Mouse (Mus musculus): ENCODE measurements around the gene Mylpf.
"Not testable (repeated sequence)": the region's sequence is repeated elsewhere in the genome, so short reads cannot be mapped to it uniquely, and the experiment has no call there.

Gene Mylpf

DNA sequence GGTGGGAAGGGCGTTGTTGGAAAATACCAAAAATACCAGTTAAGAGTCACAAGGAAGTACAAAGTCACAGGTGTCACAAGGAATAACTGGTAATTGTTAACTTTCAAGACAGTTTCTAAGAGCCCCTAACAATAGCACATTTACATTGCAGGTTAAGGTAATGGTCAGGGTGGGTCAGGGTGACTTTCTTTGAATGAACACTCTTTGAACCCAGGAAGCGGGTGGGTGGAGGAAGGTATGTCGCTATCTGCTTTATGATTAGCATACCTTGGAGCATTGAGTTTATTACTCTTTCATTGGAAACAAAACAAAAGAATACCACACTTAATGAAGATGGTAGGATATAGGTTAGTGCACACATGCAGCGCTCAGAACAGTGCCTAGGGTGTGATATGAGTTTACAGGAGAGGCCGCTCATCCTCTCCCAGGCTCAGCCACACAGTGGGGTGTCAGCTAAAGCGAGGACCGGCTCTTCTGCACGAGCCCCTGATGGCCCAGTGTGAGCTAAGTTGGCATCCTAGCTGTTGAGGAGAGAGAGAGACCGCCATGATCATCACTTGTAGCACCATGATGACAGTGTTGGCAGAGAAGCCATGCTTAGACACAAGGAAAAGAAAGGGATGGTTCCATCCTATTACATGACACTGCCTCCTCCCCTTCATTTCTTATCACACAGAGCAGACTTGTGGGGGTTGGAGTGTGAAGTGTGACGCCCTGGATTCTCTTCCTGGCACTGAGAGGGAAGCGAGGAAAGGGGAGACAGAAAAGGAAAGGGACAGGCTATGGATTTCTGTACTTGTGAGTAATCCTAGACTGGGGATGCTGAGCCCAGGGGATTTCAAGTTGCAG, 16.7 kb downstream of the Mylpf start:
- DNase-seq (ENCODE audit: low spot score) = peak; percentile 81

DNA sequence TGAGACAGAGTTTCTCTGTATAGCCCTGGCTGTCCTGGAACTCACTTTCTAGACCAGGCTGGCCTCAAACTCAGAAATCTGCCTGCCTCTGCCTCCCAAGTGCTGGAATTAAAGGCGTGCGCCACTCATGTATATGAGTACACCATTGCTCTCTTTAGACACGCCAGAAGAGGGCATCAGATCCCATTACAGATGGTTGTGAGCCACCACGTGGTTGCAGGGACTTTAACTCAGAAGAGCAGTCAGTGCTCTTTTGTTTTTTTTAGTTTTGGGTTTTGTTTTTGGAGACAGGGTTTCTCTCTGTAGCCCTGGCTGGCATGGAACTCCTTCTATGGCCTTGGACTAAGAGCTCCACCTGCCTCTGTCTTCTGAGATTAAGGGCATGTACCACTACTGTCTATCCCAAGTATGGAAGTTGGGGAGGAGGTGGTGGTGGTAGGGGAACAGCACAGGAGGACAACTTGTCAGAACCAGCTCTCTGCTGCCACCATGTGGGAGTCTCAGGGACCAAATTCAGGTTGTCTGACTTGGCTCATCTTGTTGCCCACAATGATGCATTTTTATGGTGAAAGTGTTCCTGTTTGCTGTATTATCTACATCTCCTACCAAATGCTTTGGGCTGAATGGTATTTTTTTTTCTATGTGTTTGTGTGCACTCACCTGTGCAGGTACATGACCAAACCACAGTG, 20.1 kb downstream of the Mylpf start:
- DNase-seq (ENCODE audit: low spot score) = peak; percentile 89

GRCm38 (mm10) chr7:127231376-127231775, 22.7 kb downstream of the Mylpf start:
- DNase-seq (ENCODE audit: low spot score) = no peak

DNA sequence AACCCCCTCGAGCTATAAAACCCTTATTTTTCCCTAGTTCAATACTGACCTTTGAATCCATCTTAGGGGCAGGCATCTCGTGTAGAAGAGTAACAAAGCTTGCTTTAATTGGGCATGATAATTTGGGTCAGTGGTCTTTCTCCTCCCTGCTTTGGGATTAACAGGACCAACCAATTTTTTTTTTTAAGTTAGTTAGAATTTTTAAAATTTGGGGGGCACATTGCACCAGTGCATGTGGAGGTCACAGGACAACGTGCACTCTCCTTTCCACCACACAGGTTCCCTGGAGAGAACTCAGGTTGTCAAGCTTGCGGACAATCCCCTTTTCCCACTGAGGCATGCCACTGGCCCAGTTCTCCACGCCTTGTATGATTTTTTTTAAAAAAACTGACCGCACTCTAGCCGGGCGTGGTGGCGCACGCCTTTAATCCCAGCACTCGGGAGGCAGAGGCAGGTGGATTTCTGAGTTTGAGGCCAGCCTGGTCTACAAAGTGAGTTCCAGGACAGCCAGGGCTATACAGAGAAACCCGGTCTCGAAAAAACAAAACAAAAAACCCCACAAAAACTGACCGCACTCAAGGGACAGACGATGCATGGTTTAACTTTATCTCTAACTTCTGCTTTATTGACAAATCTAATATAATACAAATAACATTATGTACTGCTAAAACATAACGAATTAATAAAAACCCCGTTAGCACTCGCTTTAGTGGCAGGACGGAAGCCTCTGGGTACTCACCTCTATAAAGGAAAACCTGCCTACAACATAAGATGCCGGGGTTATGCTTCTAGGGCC, 23.3 kb downstream of the Mylpf start:
- DNase-seq (ENCODE audit: low spot score) = no peak

DNA sequence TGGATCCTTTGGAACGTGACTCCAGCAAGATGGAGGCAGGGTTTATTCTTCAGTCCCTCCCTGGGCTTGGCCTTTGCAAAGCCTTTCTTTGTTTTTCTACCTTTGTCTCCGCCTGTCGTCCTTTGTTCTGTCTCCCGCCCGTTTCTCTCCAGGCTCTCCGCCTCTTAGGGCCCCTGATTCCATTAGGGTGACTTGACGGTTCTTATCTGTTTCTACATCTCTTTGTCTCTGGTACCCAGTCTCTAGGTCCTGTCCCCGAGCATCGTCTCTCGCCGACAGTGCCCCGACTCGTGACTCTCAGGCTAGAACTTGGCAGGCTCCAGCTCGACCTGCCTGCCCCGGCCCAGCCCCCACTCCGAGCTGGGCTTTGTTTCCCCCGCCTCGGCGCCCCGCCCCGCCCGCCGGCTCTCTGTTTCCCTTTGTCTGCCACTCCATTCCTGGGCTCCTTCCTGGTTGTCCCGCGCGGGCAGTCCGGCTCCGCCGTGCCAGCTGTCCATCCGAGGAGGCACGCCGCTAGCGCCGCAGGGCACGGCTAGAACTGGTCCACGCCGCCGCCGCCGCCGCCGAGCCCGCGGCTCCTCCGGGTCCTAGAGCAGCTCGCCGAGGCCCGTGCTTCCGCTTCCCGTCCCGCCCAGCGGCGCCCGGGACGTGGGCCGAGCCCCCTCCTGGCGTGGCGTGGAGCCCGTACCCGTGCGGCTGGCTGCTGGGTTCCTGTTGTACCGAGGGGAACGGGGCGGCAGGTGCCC, 24.1 kb downstream of the Mylpf start, which contains the start of the genes Zfp553 and Sept1:
Zfp553 (plus strand) TSS at position 440 of the 746 bp plus-strand sequence.
Sept1 (minus strand) TSS at position 509 of the 746 bp plus-strand sequence.
- peak; percentile 69 for DNase-seq (ENCODE audit: low spot score)

- DNase-seq (ENCODE audit: low spot score) = peak; percentile 44
Measured at GRCm38 (mm10) chr7:127233368-127233749, 24.7 kb downstream of the Mylpf start.

DNA sequence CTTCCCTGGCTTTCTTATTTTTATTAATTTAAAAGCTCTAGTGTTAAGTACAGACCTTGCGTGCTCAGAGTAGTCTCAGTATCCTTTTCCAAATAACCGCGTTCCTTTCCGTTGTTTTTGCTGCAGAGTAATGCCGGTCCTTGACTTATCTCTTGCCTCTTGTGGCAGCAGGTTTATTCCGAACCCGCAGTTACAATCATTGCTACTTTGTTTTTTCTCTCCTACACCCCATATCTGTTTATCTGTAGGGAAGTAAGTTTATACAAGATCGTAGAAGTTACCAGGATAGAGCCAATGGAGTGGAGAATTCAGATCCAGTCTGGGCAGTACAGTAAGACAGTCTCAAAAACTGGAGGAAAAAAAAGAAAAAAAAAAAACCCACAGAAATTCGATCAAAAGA, 25.1 kb downstream of the Mylpf start:
- DNase-seq (ENCODE audit: low spot score) = no peak

GRCm38 (mm10) chr7:127234777-127235176, 26.1 kb downstream of the Mylpf start:
- no peak for DNase-seq (ENCODE audit: low spot score)

GRCm38 (mm10) chr7:127243361-127243867, 34.7 kb downstream of the Mylpf start:
- DNase-seq (ENCODE audit: low spot score) = no peak

DNA sequence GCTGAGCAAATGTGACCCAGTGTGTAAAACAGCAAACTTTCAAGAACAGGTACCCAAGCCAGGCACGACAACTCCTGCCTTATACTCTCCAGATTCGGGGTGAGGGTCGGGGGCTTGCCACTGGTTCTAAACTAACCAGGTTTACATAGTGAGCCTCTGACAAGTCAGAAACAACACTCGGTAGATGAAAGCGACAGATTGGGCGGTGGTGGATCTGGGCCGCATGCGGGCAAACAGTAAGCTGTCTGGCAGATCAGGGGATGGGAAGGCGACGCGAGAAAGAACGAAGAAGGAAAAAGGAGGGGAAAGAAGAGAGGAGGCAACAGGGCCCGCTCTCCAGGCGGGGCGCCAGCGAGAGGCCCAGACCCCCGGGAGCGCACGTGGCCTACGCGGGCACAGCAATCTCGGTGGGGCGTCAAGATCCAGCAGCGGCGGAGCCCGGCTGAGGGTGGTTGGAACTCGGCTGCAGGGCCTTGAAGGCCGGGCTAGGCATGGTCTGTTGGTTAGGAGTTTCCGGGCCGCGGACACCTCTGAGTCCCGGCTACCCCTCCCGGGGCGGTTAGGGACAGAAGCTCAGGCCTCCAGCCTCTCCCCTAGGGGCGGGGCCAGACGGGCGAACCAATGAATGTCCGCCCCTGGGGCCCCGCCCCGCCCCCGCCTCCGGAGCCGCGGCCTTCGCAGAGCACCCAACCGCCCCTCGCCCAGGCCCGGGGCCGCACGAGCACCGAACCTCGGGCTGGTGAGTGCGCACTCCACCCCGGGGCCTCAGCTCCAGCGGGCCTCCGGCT, 35.4 kb downstream of the Mylpf start, which contains the start of gene Zfp771:
Zfp771 (plus strand) TSS at position 405 of the 788 bp plus-strand sequence.
- peak; percentile 88 for DNase-seq (ENCODE audit: low spot score)

GRCm38 (mm10) chr7:127244658-127245510, 36.2 kb downstream of the Mylpf start:
- no peak for DNase-seq (ENCODE audit: low spot score)

GRCm38 (mm10) chr7:127250511-127250910, 41.8 kb downstream of the Mylpf start:
- DNase-seq (ENCODE audit: low spot score) = not testable (repeated sequence)

GRCm38 (mm10) chr7:127252414-127252813, 43.7 kb downstream of the Mylpf start:
- DNase-seq (ENCODE audit: low spot score) = peak; percentile 48

GRCm38 (mm10) chr7:127253341-127253740, 44.7 kb downstream of the Mylpf start:
- no peak for DNase-seq (ENCODE audit: low spot score)

- DNase-seq (ENCODE audit: low spot score) = peak; percentile 94
Measured at GRCm38 (mm10) chr7:127253821-127254769, 45.4 kb downstream of the Mylpf start.

DNA sequence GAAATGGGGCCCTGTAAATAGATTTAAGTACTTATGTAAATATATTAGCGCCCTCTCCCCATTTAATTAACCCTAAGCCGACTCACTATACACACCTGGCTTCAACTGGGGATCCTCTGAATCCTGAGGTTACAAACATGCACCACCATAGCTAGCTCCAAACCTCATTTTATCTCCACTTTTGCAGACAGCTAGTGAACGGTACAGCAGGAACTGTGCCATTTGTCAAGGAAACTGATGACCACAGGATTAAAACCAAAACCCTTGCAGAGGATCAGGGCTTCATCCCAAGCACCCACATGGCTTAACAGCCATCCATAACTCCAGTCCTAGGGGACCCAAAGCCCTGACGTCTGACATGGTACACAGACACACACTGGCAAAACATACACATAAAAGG, 46.3 kb downstream of the Mylpf start:
- DNase-seq (ENCODE audit: low spot score) = no peak

- DNase-seq (ENCODE audit: low spot score) = no peak
Measured at GRCm38 (mm10) chr7:127255965-127256364, 47.3 kb downstream of the Mylpf start.

DNA sequence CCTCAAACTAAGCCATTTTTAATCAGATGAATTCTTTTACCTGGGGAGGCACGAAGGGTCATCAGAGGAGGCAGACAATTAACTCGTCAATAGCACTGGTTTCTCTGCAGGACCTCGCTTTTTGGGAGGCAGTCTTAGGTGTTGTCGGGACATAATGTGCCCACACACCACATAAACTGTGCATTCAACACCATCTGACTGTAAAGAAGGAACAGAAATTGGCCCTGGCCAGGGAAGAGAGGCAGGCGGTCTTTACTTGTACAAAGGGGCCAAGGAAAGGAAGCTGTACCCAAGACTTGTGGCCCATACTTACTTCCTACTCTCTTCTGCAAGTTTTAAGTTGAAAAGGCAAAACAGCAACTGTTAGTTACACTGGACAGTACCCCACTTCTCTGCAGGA, 47.8 kb downstream of the Mylpf start:
- no peak for DNase-seq (ENCODE audit: low spot score)

Data from c-Kit-positive CD71-positive TER-119-positive erythroid progenitor cells, embryonic 14.5 days (primary cell).